Mouse (Mus musculus) testis, adult 2 months (tissue): ENCODE measurements around the gene Gm4778. TPM values are rescaled to one million over a fixed set of nuclear protein-coding genes. Genes with fewer than 3 reads are reported as not detected.

ENCODE experiments used
- H3K27ac ChIP-seq: fragments of 200-500 bp; 2 replicates; pipeline ENCODE4 v1.5.1; 2012; ENCODE audit warnings: low read depth, low read length; ENCODE audit not compliant: control insufficient read depth, insufficient read depth
- H3K27me3 ChIP-seq: fragments of 200-500 bp; 2 replicates; pipeline ENCODE4 v1.6.1; 2012; ENCODE audit warnings: mild to moderate bottlenecking, low read length, moderate library complexity; ENCODE audit not compliant: control insufficient read depth, insufficient read depth
- H3K36me3 ChIP-seq: fragments of 200-500 bp; 2 replicates; pipeline ENCODE4 v1.6.1; 2012; ENCODE audit warnings: mild to moderate bottlenecking, low read length; ENCODE audit not compliant: control insufficient read depth, insufficient read depth
- H3K4me1 ChIP-seq: fragments of 200-500 bp; 2 replicates; pipeline ENCODE4 v1.6.1; 2012; ENCODE audit warnings: low read length; ENCODE audit not compliant: control insufficient read depth, insufficient read depth
- H3K4me3 ChIP-seq: fragments of 200-500 bp; 2 replicates; pipeline ENCODE4 v1.5.1; 2012; ENCODE audit warnings: low read depth, mild to moderate bottlenecking, low read length, moderate library complexity, mixed read lengths; ENCODE audit not compliant: control insufficient read depth
- CTCF ChIP-seq: fragments of 200-500 bp; IDR thresholded peaks from 2 replicates; pipeline ENCODE4 v1.5.1; 2012; ENCODE audit warnings: low read depth, mild to moderate bottlenecking, inconsistent platforms, low read length, moderate library complexity; ENCODE audit not compliant: control insufficient read depth, insufficient read depth, insufficient replicate concordance
- POLR2A ChIP-seq: fragments of 200-500 bp; IDR thresholded peaks from 2 replicates; pipeline ENCODE4 v1.6.1; 2012; ENCODE audit warnings: low read depth, mild to moderate bottlenecking, inconsistent platforms, low read length, moderate library complexity; ENCODE audit not compliant: control insufficient read depth
- polyA plus RNA-seq: library from polyadenylated mRNA; depleted of rRNA; stranded (reverse); fragments of >200 nt; gene quantifications from 2 replicates; pipeline ENCODE4 v1.2.3, GENCODE M21; 2012; rRNA removed

Gm4778 gene
- polyA plus RNA-seq, 1 experiment: not detected

- no peak for TF ChIP-seq POLR2A
- TF ChIP-seq CTCF: no peak
- no peak overlapping the region; the same call in 1 of the 2 replicates for H3K27ac ChIP-seq
- peaks cover 2% of the 10 kb centered on the region for H3K4me1 ChIP-seq
- peak overlapping the region; percentile 36; the same call in 1 of the 2 replicates for H3K4me3 ChIP-seq
- H3K27me3 ChIP-seq: no peaks in the 10 kb centered on the region
- no peaks in the 10 kb centered on the region for H3K36me3 ChIP-seq
Measured at GRCm38 (mm10) chr3:94310911-94311310, 47.1 kb downstream of the Gm4778 start.

GRCm38 (mm10) chr3:94311376-94311775 is 47.5 kb downstream of the Gm4778 start:
- TF ChIP-seq POLR2A: no peak
- no peak overlapping the region for H3K4me3 ChIP-seq
- H3K4me1 ChIP-seq: peaks cover 2% of the 10 kb centered on the region
- no peaks in the 10 kb centered on the region for H3K27me3 ChIP-seq
- no peaks in the 10 kb centered on the region for H3K36me3 ChIP-seq
- no peak overlapping the region for H3K27ac ChIP-seq

Other genes with a start within 250 kb of the Gm4778 start
- gene Gm9125, start 209.2 kb upstream of the Gm4778 start, polyA plus RNA-seq: not detected in 2 replicates
- not detected in 2 replicates for gene Gm10697, start 191.4 kb upstream of the Gm4778 start, polyA plus RNA-seq
- not detected in 2 replicates for gene Gm10696, start 85.8 kb upstream of the Gm4778 start, polyA plus RNA-seq
- 0.14 and 0.16 TPM in 2 replicates for gene Gm5286, start 67.3 kb upstream of the Gm4778 start, polyA plus RNA-seq
- 7.3 and 9.0 TPM in 2 replicates for gene Them4, start 46.1 kb downstream of the Gm4778 start, polyA plus RNA-seq
- gene Them5, start 78.1 kb downstream of the Gm4778 start, polyA plus RNA-seq: 0.11 TPM in 1 of 2 replicates, not detected in the other
- 0.23 and 0.41 TPM in 2 replicates for gene C2cd4d, start 98.4 kb downstream of the Gm4778 start, polyA plus RNA-seq
- 1.3 and 1.5 TPM in 2 replicates for gene Rorc, start 108.8 kb downstream of the Gm4778 start, polyA plus RNA-seq
- not detected in 2 replicates for gene Lingo4, start 134.5 kb downstream of the Gm4778 start, polyA plus RNA-seq
- 5.5 and 8.9 TPM in 2 replicates for gene Tdrkh, start 149.2 kb downstream of the Gm4778 start, polyA plus RNA-seq
- gene Mrpl9, start 179.3 kb downstream of the Gm4778 start, polyA plus RNA-seq: 16.8 and 17.1 TPM in 2 replicates
- gene Oaz3, start 179.9 kb downstream of the Gm4778 start, polyA plus RNA-seq: 2,779 and 3,078 TPM in 2 replicates
- 243 and 256 TPM in 2 replicates for gene Celf3, start 214.3 kb downstream of the Gm4778 start, polyA plus RNA-seq
- 107 and 109 TPM in 2 replicates for gene Riiad1, start 216.3 kb downstream of the Gm4778 start, polyA plus RNA-seq